Comparison of ENCODE assay signal across 11 mouse cellular contexts in the genomic region with DNA sequence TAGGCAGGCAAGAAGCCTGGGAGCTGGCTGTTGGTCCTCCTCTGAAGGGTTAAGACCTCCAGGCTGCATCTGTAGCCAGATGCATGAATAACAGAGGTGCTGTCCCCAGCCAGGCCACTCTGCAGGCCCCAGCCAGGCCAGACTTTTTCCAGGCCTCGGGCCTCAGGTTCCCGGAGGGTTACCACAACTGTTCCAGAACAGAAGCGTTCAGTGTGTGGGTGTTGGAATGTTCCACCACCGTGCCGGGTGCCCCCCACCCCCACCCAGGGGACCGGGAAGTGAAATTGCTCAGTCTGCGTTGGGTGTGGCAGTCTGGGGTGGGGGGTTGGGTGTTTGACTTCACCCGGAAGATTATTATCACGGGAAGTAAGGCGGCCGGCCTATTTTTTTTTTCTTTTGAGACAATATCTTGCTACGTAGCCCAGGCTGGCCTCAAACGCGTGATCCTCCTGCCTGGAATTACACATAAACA. TPM values are rescaled to one million over a fixed set of nuclear protein-coding genes. Genes with fewer than 3 reads are reported as not detected.
A peak's percentile ranks its signal among the peaks of the same experiment; 100 is the strongest.
DNase-seq lines count a peak whose midpoint lies in the region; ATAC-seq and TF ChIP-seq lines count a peak whose summit lies in the region.
"Had no signal": no experiment of that assay in that cellular context is flagged by ENCODE, and none has a peak within 500 bp of the region (broad histone marks: within the 10 kb centered on the region; RNA-seq: fewer than 3 reads in every experiment).

No protein-coding gene starts in this region.

- TF ChIP-seq CTCF in heart, adult 2 months (IDR thresholded peaks at IDR 0.05), result no peak
- no peak for TF ChIP-seq CTCF in stomach, postnatal 0 days (IDR thresholded peaks at IDR 0.05; ENCODE audit: low read depth)

- no peaks in the 10 kb centered on the region for H3K27me3 ChIP-seq in heart, adult 2 months (ENCODE audit: control insufficient read depth, insufficient read depth, low read length)
- peaks cover 83% of the 10 kb centered on the region for H3K27me3 ChIP-seq in liver, embryonic 13.5 days
- H3K27me3 ChIP-seq in stomach, postnatal 0 days (ENCODE audit: control insufficient read depth, insufficient read depth, low read length), result no peaks in the 10 kb centered on the region
- H3K27me3 ChIP-seq: neural tube, embryonic 12.5 days had no signal

- intact Hi-C loops in heart, adult 2 months (cut with DNase I), result loop anchor here (5.0 kb wide), 1 partner anchor 51 kb away; no protein-coding TSS in a partner anchor

- H3K4me3 ChIP-seq in heart, adult 2 months, result no peak overlapping the region
- H3K4me3 ChIP-seq in liver, embryonic 13.5 days (replicated peaks), result no peak overlapping the region
- H3K4me3 ChIP-seq in stomach, postnatal 0 days (ENCODE audit: low read depth, low read length), result no peak overlapping the region
- H3K4me3 ChIP-seq: neural tube, embryonic 12.5 days had no signal

- no peak overlapping the region for H3K4me2 ChIP-seq in liver, embryonic 13.5 days
- H3K4me2 ChIP-seq in stomach, postnatal 0 days (replicated peaks; ENCODE audit: low read depth), result no peak overlapping the region
- H3K4me2 ChIP-seq: neural tube, embryonic 12.5 days had no signal

- no peaks in the 10 kb centered on the region; the same call in 1 of the 2 replicates for H3K4me1 ChIP-seq in heart, adult 2 months (ENCODE audit: control insufficient read depth, insufficient read depth, low read length)
- peaks cover 38% of the 10 kb centered on the region for H3K4me1 ChIP-seq in liver, embryonic 13.5 days (replicated peaks)
- no peaks in the 10 kb centered on the region for H3K4me1 ChIP-seq in stomach, postnatal 0 days (replicated peaks; ENCODE audit: control insufficient read depth, insufficient read depth)

- no peak for TF ChIP-seq EP300 in heart, adult 2 months (IDR thresholded peaks at IDR 0.05; ENCODE audit: insufficient read depth, low read depth, low read length)
- TF ChIP-seq EP300 in stomach, postnatal 0 days (optimal IDR thresholded peaks at IDR 0.05), result no peak

- no peak for ATAC-seq in liver, embryonic 13.5 days (ENCODE audit: low read depth)
- ATAC-seq in stomach, postnatal 0 days (ENCODE audit: low FRiP score, low TSS enrichment), result no peak

- H3K36me3 ChIP-seq in heart, adult 2 months (ENCODE audit: control insufficient read depth, insufficient read depth, low read length), result no peaks in the 10 kb centered on the region
- H3K36me3 ChIP-seq in liver, embryonic 13.5 days, result no peaks in the 10 kb centered on the region
- no peaks in the 10 kb centered on the region for H3K36me3 ChIP-seq in stomach, postnatal 0 days (ENCODE audit: control insufficient read depth, insufficient read depth, low read length)
- H3K36me3 ChIP-seq: neural tube, embryonic 12.5 days had no signal

- 50% methylated on average over 14 of the region's 14 CpGs for WGBS in heart, adult 2 months
- WGBS in liver, embryonic 13.5 days (ENCODE audit: insufficient replicate concordance), result 36% methylated on average over 14 of the region's 14 CpGs
- 61% methylated on average over 14 of the region's 14 CpGs for WGBS in stomach, postnatal 0 days

- no peaks in the 10 kb centered on the region for H3K79me2 ChIP-seq in heart, adult 2 months (replicated peaks; ENCODE audit: control insufficient read depth, insufficient read depth, low read length)

- no peak overlapping the region for H3K9ac ChIP-seq in heart, adult 2 months (ENCODE audit: low read depth, low read length)
- H3K9ac ChIP-seq in liver, embryonic 13.5 days, result no peak overlapping the region
- H3K9ac ChIP-seq in stomach, postnatal 0 days (ENCODE audit: low read length), result no peak overlapping the region
- H3K9ac ChIP-seq: neural tube, embryonic 12.5 days had no signal

- peak; percentile 34 for DNase-seq in thymus, postnatal 4 days
- no peak for DNase-seq in thymus, adult 18-20 months
- peak; percentile 47 to 68 for DNase-seq in heart, adult 2 months
- no peak for DNase-seq in liver, embryonic 13.5 days
- peak; percentile 38 for DNase-seq in stomach, postnatal 0 days (ENCODE audit: low spot score)
- DNase-seq in kidney, adult 18-20 months, result no peak
- DNase-seq in kidney, postnatal 14 days, result no peak
- DNase-seq: right cerebral cortex, postnatal 25 days had no signal

- H3K9me3 ChIP-seq in liver, embryonic 13.5 days (replicated peaks), result no peaks in the 10 kb centered on the region
- no peaks in the 10 kb centered on the region for H3K9me3 ChIP-seq in stomach, postnatal 0 days (ENCODE audit: control insufficient read depth, low read length)
- H3K9me3 ChIP-seq: neural tube, embryonic 12.5 days had no signal

- peak overlapping the region; percentile 63 for H3K27ac ChIP-seq in heart, adult 2 months
- peak overlapping the region; percentile 19 for H3K27ac ChIP-seq in liver, embryonic 13.5 days
- no peak overlapping the region for H3K27ac ChIP-seq in stomach, postnatal 0 days (replicated peaks)
- H3K27ac ChIP-seq: kidney, postnatal 0 days; macrophage; neural tube, embryonic 12.5 days had no signal

- TF ChIP-seq POLR2A in heart, adult 2 months (IDR thresholded peaks at IDR 0.05; ENCODE audit: insufficient read depth, low read depth, low read length), result no peak

RNA-seq across cellular contexts. Expression of gene Acsf3, which starts 12.0 kb away (rescaled TPM):
- 10 to 100 TPM; 25.1 to 29.6 TPM for total RNA-seq in heart, adult 2 months (2021)
- polyA plus RNA-seq in heart, adult 2 months (2012; rRNA removed), result 25.6 and 33.6 TPM in 2 replicates
- polyA plus RNA-seq in liver, embryonic 13.5 days (2015; fragmentation: Nextera tagmentation; extraction: Ambion mirVana), result 7.9 and 8.5 TPM in 2 replicates
- 14.7 and 15.4 TPM in 2 replicates for polyA plus RNA-seq in stomach, postnatal 0 days (2015; fragmentation: Nextera tagmentation; extraction: Ambion mirVana)

Comparison
In these comparisons a context has a peak if more than half of its experiments do, and no peak if none do; other contexts are left out.
1. DNase-seq: peak in thymus, postnatal 4 days (single experiment), heart, adult 2 months (2 of 2) and stomach, postnatal 0 days (single experiment); none in thymus, adult 18-20 months (0 of 2), liver, embryonic 13.5 days (single experiment), kidney, adult 18-20 months (single experiment) and kidney, postnatal 14 days (single experiment).